Mouse (Mus musculus): ENCODE data around the gene Psme1. TPM values are rescaled to one million over a fixed set of nuclear protein-coding genes. Genes with fewer than 3 reads are reported as not detected.
A peak's percentile ranks its signal among the peaks of the same experiment; 100 is the strongest.

Gene Psme1
- 3.2 and 4.3 TPM in 2 replicates for polyA plus RNA-seq (2012)

DNA sequence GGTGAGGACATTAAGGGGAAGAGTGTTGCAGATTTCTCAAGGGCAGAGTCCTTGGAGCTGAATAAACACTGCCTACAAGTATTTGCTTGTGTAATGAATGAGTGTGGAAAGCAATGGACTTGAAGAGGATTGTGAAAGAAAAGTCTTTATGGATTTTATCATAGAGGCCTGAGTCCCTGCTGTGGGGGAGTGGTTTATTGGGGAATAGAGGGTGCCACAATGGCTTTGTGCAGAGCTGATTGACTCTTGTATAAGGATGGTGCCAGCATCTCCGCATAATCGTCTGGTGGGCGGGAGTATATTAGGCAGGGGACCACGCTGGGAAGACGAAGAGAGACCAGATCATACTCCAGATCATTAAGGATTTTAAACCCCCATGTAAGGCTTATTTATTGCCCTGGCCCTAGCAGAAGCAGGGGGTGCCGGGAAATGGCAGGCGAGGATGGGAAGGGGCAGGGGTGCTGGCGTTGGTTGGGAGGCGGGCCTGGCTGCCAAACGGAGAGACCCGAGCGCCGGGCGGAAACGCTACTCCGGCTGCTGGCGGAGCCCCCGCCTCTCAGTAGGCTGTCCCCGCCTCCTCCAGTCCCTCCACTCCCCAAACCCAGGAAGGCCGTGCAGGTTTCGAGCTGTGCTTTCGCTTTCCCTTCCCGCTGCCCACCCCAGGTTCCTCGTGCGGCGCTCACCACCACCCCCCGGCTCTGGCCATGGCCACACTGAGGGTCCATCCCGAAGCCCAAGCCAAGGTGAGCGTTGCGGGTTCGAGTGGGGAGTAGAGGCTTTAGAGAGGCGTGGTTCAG lies at the start of gene Psme1:
Gene Psme1 (plus strand): TSS at position 253 of the 797 bp plus-strand sequence.
- TF ChIP-seq GATA1 (IDR thresholded peaks at IDR 0.05; ENCODE audit: low read length): no peak
- TF ChIP-seq TAL1 (IDR thresholded peaks at IDR 0.05; ENCODE audit: low read length): no peak
- H3K4me1 ChIP-seq (ENCODE audit: control insufficient read depth): peaks cover 48% of the 10 kb centered on the region
- H3K36me3 ChIP-seq (ENCODE audit: control insufficient read depth): peaks cover 25% of the 10 kb centered on the region
- H3K27me3 ChIP-seq (ENCODE audit: control insufficient read depth): no peaks in the 10 kb centered on the region
- peak within 1 kb of the TSS; percentile 67 for H3K4me3 ChIP-seq (replicated peaks)
- H3K9me3 ChIP-seq (ENCODE audit: control insufficient read depth, low read length): no peaks in the 10 kb centered on the region

DNA sequence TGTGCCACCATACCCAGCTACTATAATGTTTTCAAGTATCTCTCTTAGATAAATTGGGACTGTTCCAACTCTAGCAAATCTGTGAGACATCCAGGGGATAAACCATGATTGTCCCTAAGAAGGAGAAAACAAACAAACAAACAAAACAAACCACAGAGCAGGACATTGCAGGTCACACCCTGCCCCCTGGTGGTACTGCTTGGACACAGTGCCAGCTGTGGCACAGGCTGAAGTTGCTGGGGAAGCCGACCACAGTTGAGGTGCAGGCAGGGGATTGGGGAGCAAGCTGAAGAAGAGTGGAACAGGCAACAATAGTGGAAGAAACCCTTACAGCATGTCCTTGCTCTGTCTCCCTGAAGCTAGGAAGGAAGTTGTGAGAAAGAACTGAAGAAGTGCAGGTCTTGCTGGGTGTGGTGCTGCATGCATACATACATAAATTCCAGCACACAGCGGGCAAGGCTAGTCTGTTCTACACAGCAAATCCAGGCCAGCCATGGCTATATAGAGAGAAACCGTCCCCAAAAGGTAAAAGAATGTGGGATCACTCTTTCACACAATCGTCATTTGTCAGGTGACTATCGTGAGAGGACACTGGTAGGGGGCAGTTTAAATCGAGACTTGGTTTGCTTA lies 41.7 kb upstream of the Psme1 start:
- Histone ChIP-seq H3K4me1 (ENCODE audit: control insufficient read depth) (peaks cover 41% of the 10 kb centered on the region), H3K27me3 (ENCODE audit: control insufficient read depth) (peaks cover 4% of the 10 kb centered on the region; the same call in 1 of the 2 replicates), H3K9me3 (ENCODE audit: control insufficient read depth, low read length) (no peaks in the 10 kb centered on the region), H3K36me3 (ENCODE audit: control insufficient read depth) (no peaks in the 10 kb centered on the region), H3K4me3 (replicated peaks) (no peak overlapping the region)
- TF ChIP-seq GATA1 (IDR thresholded peaks at IDR 0.05; ENCODE audit: low read length): no peak

DNA sequence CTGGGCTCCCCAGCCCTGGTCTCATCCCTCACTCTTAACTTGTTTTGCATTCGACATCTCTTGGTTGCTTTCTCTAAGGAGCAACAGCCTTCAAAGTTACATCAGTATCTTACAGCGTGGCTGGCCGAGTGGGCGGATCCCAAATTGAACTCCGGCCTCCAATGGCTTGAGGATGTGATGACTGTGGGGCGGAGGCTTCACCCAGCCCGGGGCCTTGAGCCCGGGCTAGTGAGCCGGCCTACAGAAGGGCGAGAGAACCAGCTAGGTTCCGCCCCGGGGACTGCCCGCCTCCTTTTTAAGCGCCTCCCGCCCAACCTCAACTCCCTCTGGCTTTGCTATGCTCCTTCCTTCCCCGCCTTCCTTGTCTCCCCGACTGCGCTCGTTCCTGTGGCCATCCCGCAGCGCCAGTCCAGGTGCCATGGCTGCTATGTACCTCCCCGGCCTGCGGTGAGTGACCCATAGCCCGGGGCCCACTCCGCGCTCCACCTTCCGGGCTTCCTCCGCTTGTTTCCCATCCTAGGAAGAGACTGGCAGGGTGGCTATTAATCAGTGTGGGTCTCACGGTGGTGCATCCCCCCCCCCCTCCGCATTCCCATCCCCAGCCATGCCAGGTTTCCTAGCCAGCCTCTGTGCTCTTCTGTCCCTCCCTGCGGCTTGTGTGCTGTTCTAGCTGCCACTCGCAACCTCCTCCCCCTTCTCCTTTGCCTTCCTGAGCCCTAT lies 37.7 kb upstream of the Psme1 start, which contains the start of gene Pck2:
Gene Pck2 (plus strand): TSS at position 200 of the 720 bp plus-strand sequence.
- peaks cover 36% of the 10 kb centered on the region for H3K36me3 ChIP-seq (ENCODE audit: control insufficient read depth)
- no peaks in the 10 kb centered on the region for H3K27me3 ChIP-seq (ENCODE audit: control insufficient read depth)
- H3K4me1 ChIP-seq (ENCODE audit: control insufficient read depth): peaks cover 59% of the 10 kb centered on the region
- H3K4me3 ChIP-seq (replicated peaks): peak within 1 kb of the TSS; percentile 84
- no peaks in the 10 kb centered on the region for H3K9me3 ChIP-seq (ENCODE audit: control insufficient read depth, low read length)
- TF ChIP-seq TAL1 (IDR thresholded peaks at IDR 0.05; ENCODE audit: low read length) (no peak), GATA1 (IDR thresholded peaks at IDR 0.05; ENCODE audit: low read length) (no peak)

GRCm38 (mm10) chr14:55540787-55541321 lies 37.1 kb upstream of the Psme1 start:
- peaks cover 59% of the 10 kb centered on the region for H3K4me1 ChIP-seq (ENCODE audit: control insufficient read depth)
- no peak for TF ChIP-seq TAL1 (IDR thresholded peaks at IDR 0.05; ENCODE audit: low read length)
- TF ChIP-seq GATA1 (IDR thresholded peaks at IDR 0.05; ENCODE audit: low read length): no peak
- no peaks in the 10 kb centered on the region for H3K9me3 ChIP-seq (ENCODE audit: control insufficient read depth, low read length)
- peak overlapping the region; percentile 84 for H3K4me3 ChIP-seq (replicated peaks)
- H3K36me3 ChIP-seq (ENCODE audit: control insufficient read depth): peaks cover 42% of the 10 kb centered on the region
- no peaks in the 10 kb centered on the region for H3K27me3 ChIP-seq (ENCODE audit: control insufficient read depth)

GRCm38 (mm10) chr14:55542268-55542667 lies 35.7 kb upstream of the Psme1 start:
- no peaks in the 10 kb centered on the region for H3K9me3 ChIP-seq (ENCODE audit: control insufficient read depth, low read length)
- TF ChIP-seq TAL1 (IDR thresholded peaks at IDR 0.05; ENCODE audit: low read length) (no peak), GATA1 (IDR thresholded peaks at IDR 0.05; ENCODE audit: low read length) (no peak)
- H3K4me3 ChIP-seq (replicated peaks): peak overlapping the region; percentile 5
- no peaks in the 10 kb centered on the region for H3K27me3 ChIP-seq (ENCODE audit: control insufficient read depth)
- peaks cover 56% of the 10 kb centered on the region for H3K36me3 ChIP-seq (ENCODE audit: control insufficient read depth)
- H3K4me1 ChIP-seq (ENCODE audit: control insufficient read depth): peaks cover 46% of the 10 kb centered on the region

GRCm38 (mm10) chr14:55544334-55544733 lies 33.6 kb upstream of the Psme1 start:
- Histone ChIP-seq H3K36me3 (ENCODE audit: control insufficient read depth) (peaks cover 77% of the 10 kb centered on the region), H3K9me3 (ENCODE audit: control insufficient read depth, low read length) (no peaks in the 10 kb centered on the region)
- TF ChIP-seq TAL1 (IDR thresholded peaks at IDR 0.05; ENCODE audit: low read length) (no peak), GATA1 (IDR thresholded peaks at IDR 0.05; ENCODE audit: low read length) (no peak)

GRCm38 (mm10) chr14:55550191-55550590 lies 27.7 kb upstream of the Psme1 start:
- Histone ChIP-seq H3K27me3 (ENCODE audit: control insufficient read depth) (no peaks in the 10 kb centered on the region), H3K4me3 (replicated peaks) (no peak overlapping the region), H3K9me3 (ENCODE audit: control insufficient read depth, low read length) (no peaks in the 10 kb centered on the region), H3K4me1 (ENCODE audit: control insufficient read depth) (peaks cover 24% of the 10 kb centered on the region), H3K36me3 (ENCODE audit: control insufficient read depth) (peaks cover 58% of the 10 kb centered on the region)
- no peak for TF ChIP-seq GATA1 (IDR thresholded peaks at IDR 0.05; ENCODE audit: low read length)
- no peak for TF ChIP-seq TAL1 (IDR thresholded peaks at IDR 0.05; ENCODE audit: low read length)

More at GRCm38 (mm10) chr14:55544334-55544733, 33.6 kb upstream of the Psme1 start:
- Histone ChIP-seq H3K4me3 (replicated peaks) (no peak overlapping the region), H3K4me1 (ENCODE audit: control insufficient read depth) (peaks cover 41% of the 10 kb centered on the region), H3K27me3 (ENCODE audit: control insufficient read depth) (no peaks in the 10 kb centered on the region)

DNA sequence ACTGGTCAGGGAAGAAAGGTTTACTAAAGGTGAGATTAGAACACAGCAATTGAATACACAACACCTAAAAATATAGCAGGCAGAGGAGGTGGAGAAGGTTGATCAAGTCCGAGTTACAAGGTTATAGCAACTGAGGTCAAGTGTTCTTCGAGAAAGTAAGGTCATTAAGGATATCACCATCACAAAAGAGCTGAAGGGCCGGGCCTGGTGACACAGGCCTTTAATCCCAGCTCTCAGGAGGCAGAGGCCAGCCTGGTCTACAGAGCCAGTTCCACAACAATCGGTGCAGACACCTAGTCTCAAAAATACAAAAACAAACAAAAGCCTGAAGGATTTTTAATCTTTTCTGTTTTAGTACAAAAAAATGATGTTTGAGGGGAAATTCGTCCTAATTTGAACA lies 26.6 kb upstream of the Psme1 start:
- TF ChIP-seq GATA1 (IDR thresholded peaks at IDR 0.05; ENCODE audit: low read length): no peak
- TF ChIP-seq TAL1 (IDR thresholded peaks at IDR 0.05; ENCODE audit: low read length): no peak
- H3K9me3 ChIP-seq (ENCODE audit: control insufficient read depth, low read length): peaks cover 2% of the 10 kb centered on the region; the same call in 1 of the 2 replicates
- H3K36me3 ChIP-seq (ENCODE audit: control insufficient read depth): peaks cover 46% of the 10 kb centered on the region

More for the DNA sequence above, 26.6 kb upstream of the Psme1 start:
- Histone ChIP-seq H3K27me3 (ENCODE audit: control insufficient read depth) (no peaks in the 10 kb centered on the region), H3K4me3 (replicated peaks) (no peak overlapping the region), H3K4me1 (ENCODE audit: control insufficient read depth) (peaks cover 34% of the 10 kb centered on the region)

Data from erythroblast, embryonic 14.5 days (primary cell).